Mouse (Mus musculus) neural tube, embryonic 11.5 days (tissue): Measurements from ENCODE around the gene Fryl. TPM values are rescaled to one million over a fixed set of nuclear protein-coding genes. Genes with fewer than 3 reads are reported as not detected.

ENCODE experiments used
- ATAC-seq: fragments of 200-750 bp; cut with Nextera tagmentation; 2 replicates; pipeline ENCODE4 v1.8.0; 2017; ENCODE audit warnings: moderate number of reproducible peaks, mild to moderate bottlenecking, moderate TSS enrichment, moderate library complexity; ENCODE audit not compliant: insufficient read depth, low FRiP score, low TSS enrichment
- DNase-seq: peaks from one replicate; pipeline ENCODE4 v3.0.0-alpha.2; 2015; ENCODE audit warnings: low spot score
- H3K27ac ChIP-seq: fragments of 300-500 bp; sonication (generic); 2 replicates; pipeline ENCODE4 v1.5.1; 2014; ENCODE audit warnings: low read depth, mild to moderate bottlenecking, low read length
- H3K27me3 ChIP-seq: fragments of 300-500 bp; sonication (generic); 2 replicates; pipeline ENCODE4 v1.6.1; 2014; ENCODE audit warnings: mild to moderate bottlenecking, low read length, mixed read lengths; ENCODE audit not compliant: control insufficient read depth, insufficient read depth
- H3K36me3 ChIP-seq: fragments of 300-500 bp; sonication (generic); 2 replicates; pipeline ENCODE4 v1.6.1; 2014; ENCODE audit warnings: mild to moderate bottlenecking, low read length, moderate library complexity, mixed read lengths; ENCODE audit not compliant: control insufficient read depth, insufficient read depth
- H3K4me1 ChIP-seq: fragments of 300-500 bp; sonication (generic); 2 replicates; pipeline ENCODE4 v1.6.1; 2014; ENCODE audit warnings: low read length, mixed read lengths; ENCODE audit not compliant: control insufficient read depth, insufficient read depth
- H3K4me2 ChIP-seq: fragments of 300-500 bp; sonication (generic); 2 replicates; pipeline ENCODE4 v1.6.1; 2014; ENCODE audit warnings: low read depth, mild to moderate bottlenecking, moderate library complexity
- H3K4me3 ChIP-seq: fragments of 300-500 bp; sonication (generic); 2 replicates; pipeline ENCODE4 v1.5.1; 2014; ENCODE audit warnings: low read depth, low read length
- H3K9ac ChIP-seq: fragments of 300-500 bp; sonication (generic); 2 replicates; pipeline ENCODE4 v1.6.1; 2014; ENCODE audit warnings: mild to moderate bottlenecking, low read length
- H3K9me3 ChIP-seq: fragments of 300-500 bp; sonication (generic); 2 replicates; pipeline ENCODE4 v1.6.1; 2016; ENCODE audit warnings: low read length; ENCODE audit not compliant: control insufficient read depth
- WGBS: fragments of 180-500 bp; shearing (Covaris S2); extraction: QIAGEN DNeasy Blood & Tissue Kit; methylation state at CpG from one replicate; pipeline ENCODE4 v1.1.7; 2014; 5-methylcytosine and 5-hydroxymethylcytosine counted together
- polyA plus RNA-seq: library from polyadenylated mRNA; unstranded; fragments of >200 nt; fragmentation: Nextera tagmentation; extraction: Ambion mirVana; gene quantifications from 2 replicates; pipeline ENCODE4 v1.2.1, GENCODE M21; 2014

Fryl gene
- polyA plus RNA-seq, 1 experiment from 2014 or later: 41.7 TPM

DNA sequence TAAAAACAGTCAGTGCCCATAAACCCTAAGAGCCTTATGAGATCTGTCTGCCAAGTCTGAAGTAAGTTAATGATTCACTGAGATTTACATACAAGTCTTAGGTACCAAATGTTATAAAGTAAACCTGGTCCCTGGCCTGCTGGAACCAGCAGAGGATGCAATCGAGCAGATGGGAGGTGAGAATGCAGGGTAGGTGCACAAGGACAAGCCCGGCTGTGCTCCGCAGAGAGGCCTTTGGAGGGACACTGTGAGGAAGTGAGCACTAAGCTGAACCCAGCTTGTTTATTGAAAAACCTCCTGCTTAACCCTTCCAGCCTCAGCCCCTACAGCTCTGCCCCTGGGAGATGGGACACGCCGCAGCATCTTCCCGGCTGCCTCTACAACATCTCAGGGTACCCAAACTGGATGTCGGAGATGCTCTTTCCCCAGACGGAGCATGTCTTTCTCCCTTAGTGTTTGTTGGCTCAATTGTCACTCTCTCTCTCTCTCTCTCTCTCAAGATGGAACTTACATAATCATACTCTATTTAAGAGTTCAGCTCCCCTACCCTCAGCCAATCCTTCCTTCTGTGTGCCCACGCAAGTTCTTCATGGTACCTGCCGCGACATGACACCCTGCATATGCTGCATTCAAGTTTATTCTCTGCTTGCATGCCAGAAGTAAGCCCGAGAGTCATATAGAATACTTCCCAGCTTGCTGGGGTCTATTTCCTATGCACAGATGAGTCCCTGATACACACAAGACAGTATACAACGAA, 136.3 kb downstream of the Fryl start:
- DNase-seq (no peak), ATAC-seq (no peak)
- Histone ChIP-seq H3K4me3 (no peak overlapping the region), H3K4me1 (no peaks in the 10 kb centered on the region), H3K9ac (no peak overlapping the region), H3K36me3 (no peaks in the 10 kb centered on the region; the same call in 1 of the 2 replicates), H3K9me3 (no peaks in the 10 kb centered on the region), H3K27me3 (no peaks in the 10 kb centered on the region), H3K4me2 (no peak overlapping the region), H3K27ac (no peak overlapping the region)
- 82% methylated on average over 13 of the region's 13 CpGs for WGBS

DNA sequence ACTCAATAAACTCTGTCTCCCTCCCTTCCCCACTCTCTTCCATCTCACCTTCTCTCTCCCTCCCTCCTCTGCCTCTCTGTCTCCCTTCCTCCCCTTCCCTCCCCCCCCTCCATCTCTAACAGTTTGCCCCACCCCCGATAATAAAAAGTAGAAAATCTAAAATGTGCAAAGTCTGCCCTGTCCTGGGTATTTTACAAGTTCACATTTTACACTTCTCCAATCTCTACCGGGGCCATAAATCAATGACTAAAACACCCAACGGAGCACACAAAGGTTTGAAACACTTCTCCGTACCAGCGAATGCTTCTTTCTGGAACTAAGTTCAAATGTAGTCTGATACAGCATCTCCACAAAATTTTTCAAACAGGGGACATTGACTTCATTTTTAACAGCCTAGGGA, 136.9 kb downstream of the Fryl start:
- WGBS: 73% methylated on average over 5 of the region's 5 CpGs
- no peak for ATAC-seq
- Histone ChIP-seq H3K36me3 (no peaks in the 10 kb centered on the region; the same call in 1 of the 2 replicates), H3K27me3 (no peaks in the 10 kb centered on the region), H3K4me3 (no peak overlapping the region), H3K4me1 (no peaks in the 10 kb centered on the region), H3K27ac (no peak overlapping the region), H3K9me3 (no peaks in the 10 kb centered on the region), H3K9ac (no peak overlapping the region), H3K4me2 (no peak overlapping the region)
- no peak for DNase-seq

DNA sequence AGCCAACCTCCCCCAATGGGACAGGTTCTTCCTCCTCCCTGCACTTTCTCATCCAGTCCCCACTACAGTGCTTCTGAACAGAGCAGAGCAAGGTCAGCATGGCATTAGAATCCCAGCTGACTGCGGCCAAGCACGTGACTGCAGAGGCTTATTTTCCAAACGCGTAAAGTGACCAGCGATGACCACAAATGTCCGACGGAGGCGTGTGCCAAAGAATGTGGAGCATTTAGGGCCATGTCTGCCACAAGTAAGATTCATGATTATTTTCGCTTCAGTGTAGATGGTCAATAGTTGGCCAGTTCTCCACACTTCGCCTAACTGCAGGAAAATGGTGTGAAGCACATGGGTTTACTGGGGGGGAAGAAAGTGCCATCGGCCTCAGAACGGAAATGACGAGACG, 137.6 kb downstream of the Fryl start:
- Histone ChIP-seq H3K9ac (no peak overlapping the region), H3K36me3 (no peaks in the 10 kb centered on the region; the same call in 1 of the 2 replicates), H3K27me3 (no peaks in the 10 kb centered on the region), H3K4me2 (no peak overlapping the region), H3K9me3 (no peaks in the 10 kb centered on the region), H3K27ac (no peak overlapping the region), H3K4me1 (no peaks in the 10 kb centered on the region), H3K4me3 (no peak overlapping the region)
- ATAC-seq (no peak), DNase-seq (no peak)
- WGBS: 89% methylated on average over 14 of the region's 14 CpGs

DNA sequence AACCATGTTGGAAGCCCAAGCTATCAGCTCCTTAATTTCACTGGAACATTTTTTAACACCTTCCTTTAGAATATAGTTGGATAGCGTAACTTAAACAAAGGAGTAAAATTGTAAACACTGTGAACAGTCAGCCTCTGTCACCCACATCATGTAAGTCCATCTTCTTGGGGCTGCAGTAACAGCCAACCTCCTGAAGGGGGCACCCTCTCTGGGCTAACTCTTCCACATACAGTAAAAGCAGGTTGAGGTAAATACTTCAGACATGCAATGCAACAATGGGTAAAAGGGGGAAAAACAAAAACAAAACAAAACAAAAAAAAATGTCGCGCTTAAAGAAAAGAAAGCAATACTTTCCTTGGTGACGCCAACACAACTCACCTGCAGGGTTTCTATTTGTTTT, 141.5 kb downstream of the Fryl start:
- H3K4me2 ChIP-seq: no peak overlapping the region
- ATAC-seq: no peak
- 88% methylated on average over 4 of the region's 4 CpGs for WGBS
- H3K4me3 ChIP-seq: no peak overlapping the region
- peak; percentile 25 for DNase-seq
- no peaks in the 10 kb centered on the region for H3K27me3 ChIP-seq
- H3K9me3 ChIP-seq: no peaks in the 10 kb centered on the region
- no peak overlapping the region for H3K9ac ChIP-seq
- no peak overlapping the region for H3K27ac ChIP-seq
- no peaks in the 10 kb centered on the region; the same call in 1 of the 2 replicates for H3K36me3 ChIP-seq
- no peaks in the 10 kb centered on the region for H3K4me1 ChIP-seq

DNA sequence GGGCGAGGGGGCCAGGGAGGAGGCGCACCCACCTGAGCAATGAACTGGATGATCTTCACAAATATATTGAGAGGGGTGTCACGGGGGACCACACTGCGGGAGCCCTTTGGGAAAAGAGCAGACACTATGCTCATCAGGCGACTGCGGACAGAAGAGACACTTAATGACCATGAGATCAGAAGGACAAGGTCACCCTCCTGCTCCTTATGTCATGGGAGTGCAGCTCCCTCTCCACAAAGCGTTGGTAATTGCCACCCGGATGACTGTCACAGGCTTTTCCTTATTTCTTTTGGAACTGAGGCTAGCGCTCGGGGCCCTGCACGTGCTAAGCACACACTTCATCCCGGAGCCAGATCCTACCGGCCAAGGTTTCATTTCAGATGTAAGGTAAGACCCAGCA, 144.1 kb downstream of the Fryl start:
- Histone ChIP-seq H3K9me3 (no peaks in the 10 kb centered on the region), H3K4me3 (no peak overlapping the region), H3K27me3 (no peaks in the 10 kb centered on the region), H3K27ac (no peak overlapping the region), H3K36me3 (peaks cover 5% of the 10 kb centered on the region), H3K4me1 (no peaks in the 10 kb centered on the region), H3K4me2 (no peak overlapping the region), H3K9ac (no peak overlapping the region)
- DNase-seq: no peak
- no peak for ATAC-seq
- 92% methylated on average over 13 of the region's 13 CpGs for WGBS

DNA sequence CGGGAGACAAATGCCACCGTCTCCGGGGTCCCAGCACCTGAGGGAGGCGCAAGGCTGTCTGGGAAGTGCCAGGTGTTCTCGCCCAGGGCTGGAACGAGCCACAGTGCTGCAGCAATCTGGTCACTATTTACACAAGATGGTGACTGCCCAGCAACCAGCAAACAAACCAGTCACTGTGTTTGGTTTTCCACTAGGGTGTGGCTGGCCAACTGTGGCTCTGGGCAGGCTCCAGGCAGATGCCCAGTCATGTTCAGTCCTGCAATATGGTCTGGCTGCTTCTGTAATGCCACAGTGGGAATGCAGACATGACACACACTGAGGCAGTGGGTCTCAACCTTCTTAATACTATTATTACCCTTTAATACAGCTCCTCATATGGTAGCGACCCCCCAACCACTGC, 152.8 kb downstream of the Fryl start:
- WGBS: 94% methylated on average over 7 of the region's 7 CpGs

DNA sequence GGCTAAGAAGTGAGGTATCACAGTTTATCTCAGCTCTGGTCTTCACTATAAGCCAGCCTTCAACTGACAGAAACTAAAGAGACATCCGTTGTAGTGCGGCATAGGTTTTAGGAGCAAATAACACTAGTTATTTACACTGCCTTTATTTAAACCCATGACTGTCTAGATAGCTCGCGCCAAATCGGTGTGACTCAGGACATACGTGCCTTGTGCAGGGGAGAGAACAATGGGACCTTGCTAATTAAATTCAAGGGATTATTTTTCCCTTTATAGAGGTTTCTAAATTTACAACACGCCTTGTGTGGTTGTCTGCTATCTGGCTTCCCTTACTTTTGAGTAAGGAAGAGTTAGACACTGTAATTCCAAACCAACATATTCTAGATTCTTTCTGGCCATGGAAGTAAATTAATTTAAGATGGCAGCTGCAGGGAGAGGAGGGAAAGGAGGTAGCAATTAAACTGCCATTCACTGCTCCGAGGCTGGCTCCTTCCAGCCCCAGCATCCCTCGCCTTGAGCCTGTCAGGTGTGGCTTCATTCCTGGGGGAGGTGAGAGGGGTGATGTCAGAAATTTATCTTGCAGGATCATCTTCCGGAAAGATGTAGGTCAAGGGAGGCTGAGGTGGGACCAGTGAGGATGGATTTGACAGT, 154.0 kb downstream of the Fryl start:
- no peak overlapping the region for H3K4me3 ChIP-seq
- no peak overlapping the region for H3K27ac ChIP-seq
- WGBS: 80% methylated on average over 10 of the region's 10 CpGs
- H3K4me2 ChIP-seq: no peak overlapping the region
- H3K36me3 ChIP-seq: peaks cover 2% of the 10 kb centered on the region; the same call in 1 of the 2 replicates
- no peak overlapping the region for H3K9ac ChIP-seq
- no peaks in the 10 kb centered on the region for H3K27me3 ChIP-seq
- DNase-seq: no peak
- ATAC-seq: no peak
- no peaks in the 10 kb centered on the region for H3K9me3 ChIP-seq
- H3K4me1 ChIP-seq: no peaks in the 10 kb centered on the region

More for the DNA sequence above, 152.8 kb downstream of the Fryl start:
- ATAC-seq: no peak
- Histone ChIP-seq H3K4me1 (no peaks in the 10 kb centered on the region), H3K36me3 (peaks cover 4% of the 10 kb centered on the region; the same call in 1 of the 2 replicates), H3K27ac (no peak overlapping the region), H3K9ac (no peak overlapping the region), H3K27me3 (no peaks in the 10 kb centered on the region), H3K9me3 (no peaks in the 10 kb centered on the region), H3K4me3 (no peak overlapping the region), H3K4me2 (no peak overlapping the region)
- DNase-seq: no peak

DNA sequence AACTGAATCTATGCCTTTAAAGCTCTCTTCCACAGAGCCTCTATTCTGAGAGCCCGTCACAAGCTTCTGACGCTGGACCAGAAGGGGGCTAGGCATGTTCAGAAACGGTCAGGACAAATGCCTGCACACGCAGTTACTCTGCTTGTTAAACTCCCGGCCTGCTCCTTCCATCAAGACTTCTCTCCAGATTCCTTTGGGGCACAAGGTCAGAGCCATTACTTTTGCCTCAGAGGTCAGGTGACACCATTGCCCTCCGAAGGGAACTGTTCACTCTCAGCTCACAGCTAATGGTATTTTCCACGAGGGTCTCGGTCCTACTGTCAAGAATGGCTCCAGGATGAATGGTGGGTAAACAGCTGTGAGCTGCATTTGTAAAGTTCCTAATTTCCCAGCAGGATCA, 164.2 kb downstream of the Fryl start:
- H3K9me3 ChIP-seq: no peaks in the 10 kb centered on the region
- H3K4me1 ChIP-seq: no peaks in the 10 kb centered on the region
- no peak overlapping the region for H3K4me3 ChIP-seq
- no peak for DNase-seq
- no peak overlapping the region for H3K4me2 ChIP-seq
- H3K27me3 ChIP-seq: no peaks in the 10 kb centered on the region
- no peak overlapping the region for H3K9ac ChIP-seq
- ATAC-seq: no peak
- no peak overlapping the region for H3K27ac ChIP-seq
- H3K36me3 ChIP-seq: peaks cover 2% of the 10 kb centered on the region; the same call in 1 of the 2 replicates
- WGBS: 50% methylated on average over 8 of the region's 8 CpGs

DNA sequence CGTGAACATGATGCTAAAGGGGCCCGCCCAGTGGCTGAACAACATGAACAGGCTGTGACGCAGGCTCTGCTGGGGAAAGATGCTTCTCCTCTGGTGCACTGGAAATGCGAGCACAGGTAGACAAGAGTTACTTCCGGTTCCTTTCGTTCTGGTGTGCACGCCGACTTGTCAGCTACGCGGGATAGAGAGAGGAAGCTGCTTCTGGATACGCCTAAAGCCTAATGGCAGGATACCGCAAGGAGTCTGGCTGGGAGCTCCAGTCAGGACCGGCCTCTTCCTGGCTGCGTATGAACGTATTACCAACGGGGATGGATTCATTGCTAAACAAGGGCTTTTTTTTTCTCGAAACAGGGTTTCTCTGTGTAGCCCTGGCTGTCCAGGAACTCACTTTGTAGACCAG, 167.3 kb downstream of the Fryl start:
- DNase-seq (no peak), ATAC-seq (no peak)
- Histone ChIP-seq H3K27me3 (no peaks in the 10 kb centered on the region), H3K9ac (no peak overlapping the region), H3K36me3 (peaks cover 2% of the 10 kb centered on the region), H3K9me3 (no peaks in the 10 kb centered on the region), H3K4me2 (no peak overlapping the region), H3K4me1 (no peaks in the 10 kb centered on the region), H3K27ac (no peak overlapping the region), H3K4me3 (no peak overlapping the region)
- 94% methylated on average over 17 of the region's 17 CpGs for WGBS
